Mouse (Mus musculus) cortical plate, adult 2 months (tissue): ENCODE measurements around the gene Aplf.

Experiments used
- CTCF ChIP-seq: fragments of 200-500 bp; IDR thresholded peaks from 2 replicates; pipeline ENCODE4 v1.5.1; 2011; ENCODE audit warnings: mild to moderate bottlenecking, control low read depth, low read length; ENCODE audit not compliant: insufficient read depth; ENCODE audit errors: extremely low read depth
- POLR2A ChIP-seq: fragments of 200-500 bp; IDR thresholded peaks from 2 replicates; pipeline ENCODE4 v1.6.1; 2011; ENCODE audit warnings: mild to moderate bottlenecking, low read length, control low read depth; ENCODE audit not compliant: insufficient read depth; ENCODE audit errors: extremely low read depth

GRCm38 (mm10) chr6:87618021-87618420, 54.0 kb downstream of the Aplf start:
- TF ChIP-seq CTCF (no peak), POLR2A (no peak)
